Mouse (Mus musculus) MEL (cell line): ENCODE data around the gene Opcml. TPM values are rescaled to one million over a fixed set of nuclear protein-coding genes. Genes with fewer than 3 reads are reported as not detected.

Source experiments
- DNase-seq: peaks from one replicate; pipeline ENCODE4 v3.0.0; 2011; ENCODE audit warnings: low read depth, low spot score
- H3K27ac ChIP-seq: 2 replicates; pipeline ENCODE4 v1.5.1; 2012; ENCODE audit warnings: low read depth, mild to moderate bottlenecking, control low read depth, low read length, moderate library complexity; ENCODE audit not compliant: control insufficient read depth
- H3K27me3 ChIP-seq, 2 experiments: fragments of 150-350 bp in 1 of 2; sonication (generic) in 1 of 2; 2 replicates each; pipeline ENCODE4 v1.6.1; 2012; ENCODE audit warnings: low read length in 2 of 2, mild to moderate bottlenecking in 2 of 2, improper control_type of control experiment in 1 of 2, moderate library complexity in 1 of 2; ENCODE audit not compliant: insufficient read depth in 2 of 2, control insufficient read depth in 1 of 2
- H3K36me3 ChIP-seq, 2 experiments: 2 replicates each; pipeline ENCODE4 v1.6.1; 2012 to 2014; ENCODE audit warnings: low read length in 2 of 2, improper control_type of control experiment in 1 of 2, inconsistent platforms in 1 of 2, mild to moderate bottlenecking in 1 of 2; ENCODE audit not compliant: insufficient read depth in 2 of 2, control insufficient read depth in 1 of 2
- H3K4me1 ChIP-seq, 2 experiments: fragments of 150-350 bp in 1 of 2; sonication (generic) in 1 of 2; 2 replicates each; pipeline ENCODE4 v1.6.1; 2012; ENCODE audit warnings: low read length in 2 of 2, improper control_type of control experiment in 1 of 2, mild to moderate bottlenecking in 1 of 2; ENCODE audit not compliant: insufficient read depth in 2 of 2, control insufficient read depth in 1 of 2
- H3K4me3 ChIP-seq, 2 experiments: fragments of 150-350 bp in 1 of 2; sonication (generic) in 1 of 2; 2 replicates each; pipeline ENCODE4 v1.5.1; 2012; ENCODE audit warnings: low read depth in 2 of 2, low read length in 2 of 2, mild to moderate bottlenecking in 2 of 2, moderate library complexity in 2 of 2, control low read depth in 1 of 2, improper control_type of control experiment in 1 of 2; ENCODE audit not compliant: control insufficient read depth in 1 of 2, insufficient read depth in 1 of 2
- H3K79me2 ChIP-seq: 2 replicates; pipeline ENCODE4 v1.6.1; 2012; ENCODE audit warnings: mild to moderate bottlenecking, low read length, moderate library complexity; ENCODE audit not compliant: control insufficient read depth, poor library complexity, insufficient read depth
- H3K9ac ChIP-seq: 2 replicates; pipeline ENCODE4 v1.6.1; 2012; ENCODE audit warnings: low read depth, mild to moderate bottlenecking, control low read depth, low read length, moderate library complexity; ENCODE audit not compliant: control insufficient read depth, poor library complexity, severe bottlenecking
- H3K9me3 ChIP-seq: fragments of 150-350 bp; sonication (generic); replicated peaks from 2 replicates; pipeline ENCODE4 v1.6.1; 2012; ENCODE audit warnings: mild to moderate bottlenecking, low read length, improper control_type of control experiment, moderate library complexity; ENCODE audit not compliant: insufficient read depth
- CHD1 ChIP-seq: IDR thresholded peaks from 2 replicates; pipeline ENCODE4 v1.6.1; 2012; ENCODE audit warnings: low read depth, mild to moderate bottlenecking, inconsistent platforms, low read length, improper control_type of control experiment
- CHD2 ChIP-seq: IDR thresholded peaks from 2 replicates; pipeline ENCODE4 v1.6.1; 2011; ENCODE audit warnings: low read length, improper control_type of control experiment
- CTCF ChIP-seq, 3 experiments: IDR thresholded peaks in 2 of 3; conservative IDR thresholded peaks in 1 of 3; 2 replicates each; pipeline ENCODE4 v1.5.1; 2011 to 2012; ENCODE audit warnings: low read length in 3 of 3, low read depth in 2 of 3, mild to moderate bottlenecking in 2 of 3, improper control_type of control experiment in 1 of 3, inconsistent platforms in 1 of 3, mixed read lengths in 1 of 3, moderate library complexity in 1 of 3; ENCODE audit not compliant: control insufficient read depth in 1 of 3, insufficient read depth in 1 of 3, poor library complexity in 1 of 3, severe bottlenecking in 1 of 3
- EP300 ChIP-seq, 2 experiments: IDR thresholded peaks; 2 replicates each; pipeline ENCODE4 v1.6.1; 2011; ENCODE audit warnings: improper control_type of control experiment in 2 of 2, low read length in 2 of 2, low read depth in 1 of 2, mild to moderate bottlenecking in 1 of 2
- GABPA ChIP-seq: IDR thresholded peaks from 2 replicates; pipeline ENCODE4 v1.6.1; 2012; ENCODE audit warnings: low read depth, mild to moderate bottlenecking, inconsistent platforms, low read length, improper control_type of control experiment, moderate library complexity
- HCFC1 ChIP-seq: IDR thresholded peaks from 2 replicates; pipeline ENCODE4 v1.6.1; 2012; ENCODE audit warnings: low read depth, mild to moderate bottlenecking, inconsistent platforms, low read length, improper control_type of control experiment, moderate library complexity
- JUND ChIP-seq: IDR thresholded peaks from 2 replicates; pipeline ENCODE4 v1.6.1; 2011; ENCODE audit warnings: low read depth, mild to moderate bottlenecking, improper control_type of control experiment, low read length
- MAFK ChIP-seq: IDR thresholded peaks from 2 replicates; pipeline ENCODE4 v1.6.1; 2011; ENCODE audit warnings: low read depth, mild to moderate bottlenecking, low read length, improper control_type of control experiment, borderline replicate concordance
- MAX ChIP-seq: IDR thresholded peaks from 2 replicates; pipeline ENCODE4 v1.6.1; 2011; ENCODE audit warnings: low read length, improper control_type of control experiment
- MXI1 ChIP-seq: IDR thresholded peaks from 2 replicates; pipeline ENCODE4 v1.6.1; 2011; ENCODE audit warnings: mild to moderate bottlenecking, low read depth, low read length, improper control_type of control experiment
- MYB ChIP-seq: IDR thresholded peaks from 2 replicates; pipeline ENCODE4 v1.6.1; 2011; ENCODE audit warnings: mild to moderate bottlenecking, low read depth, low read length, improper control_type of control experiment
- NRF1 ChIP-seq: IDR thresholded peaks from 2 replicates; pipeline ENCODE4 v1.6.1; 2014; ENCODE audit warnings: low read depth, mild to moderate bottlenecking, inconsistent platforms, low read length, improper control_type of control experiment, moderate library complexity; ENCODE audit not compliant: poor library complexity, insufficient read depth, severe bottlenecking
- POLR2A ChIP-seq, 2 experiments: IDR thresholded peaks; 2 replicates each; pipeline ENCODE4 v1.6.1; 2011 to 2012; ENCODE audit warnings: low read length in 2 of 2, mild to moderate bottlenecking in 2 of 2, control low read depth in 1 of 2, improper control_type of control experiment in 1 of 2, low read depth in 1 of 2, moderate library complexity in 1 of 2; ENCODE audit not compliant: control insufficient read depth in 1 of 2, insufficient read depth in 1 of 2, poor library complexity in 1 of 2
- POLR2AphosphoS2 ChIP-seq: IDR thresholded peaks from 2 replicates; pipeline ENCODE4 v1.6.1; 2011; ENCODE audit warnings: low read length, improper control_type of control experiment
- POLR2AphosphoS5 ChIP-seq: IDR thresholded peaks from 2 replicates; pipeline ENCODE4 v1.6.1; 2012; ENCODE audit warnings: low read depth, borderline replicate concordance, mild to moderate bottlenecking, inconsistent platforms, low read length, moderate library complexity, mixed read lengths
- RAD21 ChIP-seq: IDR thresholded peaks from 2 replicates; pipeline ENCODE4 v1.6.1; 2011; ENCODE audit warnings: mild to moderate bottlenecking, low read depth, low read length, improper control_type of control experiment
- SIN3A ChIP-seq: IDR thresholded peaks from 2 replicates; pipeline ENCODE4 v1.6.1; 2012; ENCODE audit warnings: low read length, improper control_type of control experiment, inconsistent platforms
- SMC3 ChIP-seq: IDR thresholded peaks from 2 replicates; pipeline ENCODE4 v1.6.1; 2011; ENCODE audit warnings: low read depth, low read length, improper control_type of control experiment
- TAL1 ChIP-seq: IDR thresholded peaks from 2 replicates; pipeline ENCODE4 v1.6.1; 2012; ENCODE audit warnings: mild to moderate bottlenecking, inconsistent platforms, low read length, moderate library complexity, mixed read lengths
- ZNF384 ChIP-seq: IDR thresholded peaks from 2 replicates; pipeline ENCODE4 v1.6.1; 2012; ENCODE audit warnings: low read depth, mild to moderate bottlenecking, inconsistent platforms, low read length, improper control_type of control experiment
- polyA plus RNA-seq, 2 experiments: library from polyadenylated mRNA; stranded (reverse) in 1 of 2; unstranded in 1 of 2; fragments of >175 nt in 1 of 2; fragments of >200 nt in 1 of 2; gene quantifications; 2 replicates each; pipeline versions ENCODE4 v1.2.1 to v1.2.4; 2012; ENCODE audit warnings: low replicate concordance in 2 of 2, low read depth in 1 of 2; ENCODE audit not compliant: insufficient read length in 2 of 2, insufficient read depth in 1 of 2, missing spikeins in 1 of 2
- total RNA-seq: library from RNA; depleted of rRNA; stranded (reverse); fragments of 300-350 nt; gene quantifications from 2 replicates; pipeline ENCODE4 v1.2.3, GENCODE M21; 2012

Gene Opcml
- total and polyA plus RNA-seq, 3 experiments, result not detected

DNA sequence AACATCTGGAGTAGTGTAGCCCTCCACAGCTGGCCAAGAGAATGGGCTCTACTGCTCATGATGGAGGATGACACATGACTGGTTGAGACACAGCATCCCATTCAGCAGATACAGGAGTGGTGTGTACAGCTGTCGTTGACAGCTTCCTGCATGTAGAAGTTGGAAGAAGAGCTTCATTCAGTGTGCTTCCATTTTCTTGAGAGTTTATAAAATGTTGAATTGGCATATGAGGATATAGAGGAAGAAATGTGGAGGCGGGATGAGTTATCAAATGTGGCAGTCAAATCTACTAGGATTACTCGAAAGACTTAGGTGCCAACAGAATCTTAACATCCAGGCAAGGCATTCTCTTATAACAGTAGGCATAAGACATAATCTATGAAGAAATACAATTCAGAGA, 723.3 kb downstream of the Opcml start:
- no peaks in the 10 kb centered on the region for H3K4me1 ChIP-seq
- H3K79me2 ChIP-seq, result no peaks in the 10 kb centered on the region
- no peak overlapping the region for H3K27ac ChIP-seq
- no peak for TF ChIP-seq SIN3A
- no peak for TF ChIP-seq CTCF (IDR thresholded peaks at IDR 0.05 in 2 of 3, conservative IDR thresholded peaks at IDR 0.05 in 1 of 3; ENCODE audit: control insufficient read depth in 1 of 3, insufficient read depth in 1 of 3, low read depth in 2 of 3, low read length in 3 of 3, poor library complexity in 1 of 3, severe bottlenecking in 1 of 3)
- TF ChIP-seq JUND, result no peak
- TF ChIP-seq EP300 (IDR thresholded peaks at IDR 0.05; ENCODE audit: low read depth in 1 of 2, low read length in 2 of 2), result no peak
- no peak for TF ChIP-seq MAFK
- no peak for TF ChIP-seq POLR2AphosphoS2
- TF ChIP-seq HCFC1, result no peak
- TF ChIP-seq ZNF384, result no peak
- no peak for TF ChIP-seq SMC3
- no peak for TF ChIP-seq MYB
- TF ChIP-seq POLR2AphosphoS5, result no peak
- TF ChIP-seq GABPA, result no peak
- TF ChIP-seq TAL1, result no peak
- TF ChIP-seq MAX, result no peak
- no peak for TF ChIP-seq RAD21
- TF ChIP-seq CHD1, result no peak
- no peak for DNase-seq
- H3K4me3 ChIP-seq, result no peak overlapping the region
- no peaks in the 10 kb centered on the region for H3K27me3 ChIP-seq
- H3K9me3 ChIP-seq, result no peaks in the 10 kb centered on the region
- no peak overlapping the region for H3K9ac ChIP-seq
- no peaks in the 10 kb centered on the region for H3K36me3 ChIP-seq

DNA sequence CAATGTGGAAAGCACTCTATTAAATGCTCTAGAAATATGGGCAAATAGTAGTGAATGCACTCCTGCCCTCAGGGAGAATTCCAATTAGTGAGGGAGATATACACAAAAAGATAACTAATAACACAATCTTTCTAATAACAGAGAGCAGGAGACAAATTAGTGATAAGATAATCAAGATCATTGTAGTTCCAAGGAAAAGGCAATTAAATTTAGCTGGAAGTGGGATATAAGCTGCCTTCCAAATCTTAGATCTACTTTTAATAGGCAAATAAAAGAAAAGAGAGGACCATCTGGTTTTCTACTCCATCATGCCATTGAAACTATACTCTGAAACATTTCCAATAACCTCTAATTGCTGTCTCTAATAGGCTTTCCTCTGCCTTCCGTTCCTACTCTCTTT, 742.6 kb downstream of the Opcml start:
- H3K9me3 ChIP-seq, result no peaks in the 10 kb centered on the region
- DNase-seq, result no peak
- no peaks in the 10 kb centered on the region for H3K36me3 ChIP-seq
- H3K27me3 ChIP-seq, result no peaks in the 10 kb centered on the region
- no peak overlapping the region for H3K4me3 ChIP-seq
- H3K79me2 ChIP-seq, result no peaks in the 10 kb centered on the region
- H3K27ac ChIP-seq, result no peak overlapping the region
- no peak overlapping the region for H3K9ac ChIP-seq
- H3K4me1 ChIP-seq, result no peaks in the 10 kb centered on the region
- TF ChIP-seq MXI1 (no peak), MAX (no peak), CHD2 (no peak), NRF1 (no peak), POLR2A (IDR thresholded peaks at IDR 0.05; ENCODE audit: control insufficient read depth in 1 of 2, insufficient read depth in 1 of 2, low read depth in 1 of 2, low read length in 2 of 2, poor library complexity in 1 of 2) (no peak)
